Mouse (Mus musculus) embryonic facial prominence, embryonic 14.5 days (tissue): ENCODE data around the gene Syt16. TPM values are rescaled to one million over a fixed set of nuclear protein-coding genes. Genes with fewer than 3 reads are reported as not detected.

Experiments used
- ATAC-seq: fragments of 200-750 bp; cut with Nextera tagmentation; 2 replicates; pipeline ENCODE4 v1.8.0; 2017; ENCODE audit warnings: low read depth, moderate number of reproducible peaks, moderate TSS enrichment
- DNase-seq: peaks from one replicate; pipeline ENCODE4 v3.0.0-alpha.2; 2015; ENCODE audit warnings: low spot score
- H3K27ac ChIP-seq: fragments of 300-500 bp; sonication (generic); replicated peaks from 2 replicates; pipeline ENCODE4 v1.5.1; 2014; ENCODE audit warnings: low read depth, mild to moderate bottlenecking, low read length, moderate library complexity
- H3K27me3 ChIP-seq: fragments of 300-500 bp; sonication (generic); replicated peaks from 2 replicates; pipeline ENCODE4 v1.6.1; 2014; ENCODE audit warnings: low read length; ENCODE audit not compliant: control insufficient read depth, insufficient read depth
- H3K36me3 ChIP-seq: fragments of 300-500 bp; sonication (generic); 2 replicates; pipeline ENCODE4 v1.6.1; 2014; ENCODE audit warnings: low read length, mixed read lengths; ENCODE audit not compliant: control insufficient read depth, insufficient read depth
- H3K4me1 ChIP-seq: fragments of 300-500 bp; sonication (generic); 2 replicates; pipeline ENCODE4 v1.6.1; 2014; ENCODE audit warnings: antibody characterized with exemption, low read length; ENCODE audit not compliant: control insufficient read depth, insufficient read depth
- H3K4me2 ChIP-seq: fragments of 300-500 bp; sonication (generic); 2 replicates; pipeline ENCODE4 v1.6.1; 2014; ENCODE audit warnings: low read depth, mild to moderate bottlenecking, low read length, moderate library complexity, mixed read lengths
- H3K4me3 ChIP-seq: fragments of 300-500 bp; sonication (generic); 2 replicates; pipeline ENCODE4 v1.5.1; 2014; ENCODE audit warnings: low read depth, mild to moderate bottlenecking, low read length
- H3K9ac ChIP-seq: fragments of 300-500 bp; sonication (generic); 2 replicates; pipeline ENCODE4 v1.6.1; 2014; ENCODE audit warnings: low read depth, mild to moderate bottlenecking, low read length, moderate library complexity, mixed read lengths
- H3K9me3 ChIP-seq: fragments of 300-500 bp; sonication (generic); 2 replicates; pipeline ENCODE4 v1.6.1; 2016; ENCODE audit warnings: low read length; ENCODE audit not compliant: control insufficient read depth
- WGBS: fragments of 180-500 bp; shearing (Covaris S2); extraction: QIAGEN DNeasy Blood & Tissue Kit; methylation state at CpG from one replicate; pipeline ENCODE4 v1.1.7; 2014; 5-methylcytosine and 5-hydroxymethylcytosine counted together
- polyA plus RNA-seq: library from polyadenylated mRNA; unstranded; fragments of >200 nt; fragmentation: Nextera tagmentation; extraction: Ambion mirVana; gene quantifications from 2 replicates; pipeline ENCODE4 v1.2.1, GENCODE M21; 2014

Gene Syt16
- polyA plus RNA-seq, 1 experiment from 2014 or later: 5.5 TPM

- Histone ChIP-seq H3K27ac (no peak overlapping the region), H3K36me3 (peaks cover 21% of the 10 kb centered on the region), H3K9ac (no peak overlapping the region), H3K27me3 (no peaks in the 10 kb centered on the region), H3K4me1 (no peaks in the 10 kb centered on the region), H3K9me3 (no peaks in the 10 kb centered on the region), H3K4me3 (no peak overlapping the region), H3K4me2 (no peak overlapping the region)
- ATAC-seq: no peak
- no peak for DNase-seq
Observed at GRCm38 (mm10) chr12:73989594-73989993, 7.9 kb upstream of the Syt16 start.

- no peak for DNase-seq
- WGBS: 49% methylated on average over 12 of the region's 12 CpGs
- Histone ChIP-seq H3K9me3 (no peaks in the 10 kb centered on the region), H3K27me3 (peaks cover 14% of the 10 kb centered on the region), H3K36me3 (no peaks in the 10 kb centered on the region), H3K9ac (peak overlapping the region; percentile 81), H3K4me1 (0 out of 2 replicates have a peak, but pooled peaks cover 3% of the 10 kb centered on the region), H3K4me2 (peak overlapping the region; percentile 86), H3K4me3 (peak overlapping the region; percentile 66), H3K27ac (no peak overlapping the region)
- no peak; the same call in 1 of the 2 replicates for ATAC-seq
Observed at GRCm38 (mm10) chr12:73996906-73997296, 560 bp upstream of the Syt16 start.

- Histone ChIP-seq H3K9me3 (no peaks in the 10 kb centered on the region), H3K4me3 (peak overlapping the region; percentile 66), H3K27me3 (peaks cover 14% of the 10 kb centered on the region), H3K27ac (no peak overlapping the region), H3K9ac (peak overlapping the region; percentile 81), H3K4me1 (0 out of 2 replicates have a peak, but pooled peaks cover 3% of the 10 kb centered on the region), H3K4me2 (peak overlapping the region; percentile 86), H3K36me3 (no peaks in the 10 kb centered on the region)
- DNase-seq (no peak), ATAC-seq (peak; percentile 60)
- WGBS: 43% methylated on average over 5 of the region's 5 CpGs
Observed at GRCm38 (mm10) chr12:73998128-73998456, 631 bp downstream of the Syt16 start.

GRCm38 (mm10) chr12:74002449-74002848, 5.0 kb downstream of the Syt16 start:
- H3K9ac ChIP-seq: no peak overlapping the region
- DNase-seq: no peak
- peaks cover 5% of the 10 kb centered on the region; the same call in 1 of the 2 replicates for H3K27me3 ChIP-seq
- H3K4me3 ChIP-seq: no peak overlapping the region
- H3K4me1 ChIP-seq: 0 out of 2 replicates have a peak, but pooled peaks cover 3% of the 10 kb centered on the region
- H3K4me2 ChIP-seq: no peak overlapping the region
- no peak for ATAC-seq
- no peaks in the 10 kb centered on the region for H3K36me3 ChIP-seq
- 54% methylated on average over 9 of the region's 9 CpGs for WGBS
- no peak overlapping the region for H3K27ac ChIP-seq
- H3K9me3 ChIP-seq: no peaks in the 10 kb centered on the region

GRCm38 (mm10) chr12:74009448-74009911, 12.0 kb downstream of the Syt16 start:
- WGBS: 25% methylated on average over 8 of the region's 8 CpGs
- no peaks in the 10 kb centered on the region for H3K4me1 ChIP-seq
- DNase-seq (peak; percentile 45), ATAC-seq (no peak)
- H3K27me3 ChIP-seq: no peaks in the 10 kb centered on the region
- no peak overlapping the region for H3K4me3 ChIP-seq
- H3K9ac ChIP-seq: no peak overlapping the region
- H3K27ac ChIP-seq: no peak overlapping the region
- no peak overlapping the region for H3K4me2 ChIP-seq
- no peaks in the 10 kb centered on the region for H3K36me3 ChIP-seq
- H3K9me3 ChIP-seq: no peaks in the 10 kb centered on the region

- 3% methylated on average over 6 of the region's 6 CpGs for WGBS
Observed at GRCm38 (mm10) chr12:74013739-74014138, 16.3 kb downstream of the Syt16 start.

GRCm38 (mm10) chr12:74014739-74015270, 17.3 kb downstream of the Syt16 start:
- DNase-seq: peak; percentile 7
- Histone ChIP-seq H3K36me3 (no peaks in the 10 kb centered on the region), H3K4me3 (no peak overlapping the region), H3K4me2 (no peak overlapping the region), H3K9ac (no peak overlapping the region), H3K9me3 (no peaks in the 10 kb centered on the region), H3K4me1 (no peaks in the 10 kb centered on the region), H3K27me3 (no peaks in the 10 kb centered on the region), H3K27ac (no peak overlapping the region)
- no peak for ATAC-seq
- WGBS: 58% methylated on average over 7 of the region's 7 CpGs

More at GRCm38 (mm10) chr12:74013739-74014138, 16.3 kb downstream of the Syt16 start:
- Histone ChIP-seq H3K27me3 (no peaks in the 10 kb centered on the region), H3K27ac (no peak overlapping the region), H3K4me1 (no peaks in the 10 kb centered on the region), H3K36me3 (no peaks in the 10 kb centered on the region), H3K9ac (no peak overlapping the region), H3K9me3 (no peaks in the 10 kb centered on the region), H3K4me2 (peak overlapping the region; percentile 35), H3K4me3 (no peak overlapping the region)
- ATAC-seq: peak; percentile 85
- peak; percentile 82 for DNase-seq

GRCm38 (mm10) chr12:74015491-74015890, 18.0 kb downstream of the Syt16 start:
- Histone ChIP-seq H3K4me3 (no peak overlapping the region), H3K9ac (no peak overlapping the region), H3K27me3 (no peaks in the 10 kb centered on the region), H3K36me3 (no peaks in the 10 kb centered on the region), H3K4me2 (no peak overlapping the region), H3K27ac (no peak overlapping the region), H3K4me1 (no peaks in the 10 kb centered on the region), H3K9me3 (no peaks in the 10 kb centered on the region)
- ATAC-seq: peak; percentile 80; the same call in 1 of the 2 replicates
- 63% methylated on average over 5 of the region's 5 CpGs for WGBS
- peak; percentile 23 for DNase-seq

- no peak overlapping the region for H3K9ac ChIP-seq
- H3K27ac ChIP-seq: no peak overlapping the region
- H3K4me2 ChIP-seq: no peak overlapping the region
- WGBS: 72% methylated on average over 5 of the region's 5 CpGs
- H3K36me3 ChIP-seq: no peaks in the 10 kb centered on the region
- no peaks in the 10 kb centered on the region for H3K27me3 ChIP-seq
- DNase-seq (no peak), ATAC-seq (no peak)
- no peaks in the 10 kb centered on the region for H3K9me3 ChIP-seq
- H3K4me3 ChIP-seq: no peak overlapping the region
- no peaks in the 10 kb centered on the region for H3K4me1 ChIP-seq
Observed at GRCm38 (mm10) chr12:74023260-74023659, 25.8 kb downstream of the Syt16 start.
